Mouse (Mus musculus) cerebellum, adult 2 months (tissue): ENCODE results near the gene Fdps. TPM values are rescaled to one million over a fixed set of nuclear protein-coding genes. Genes with fewer than 3 reads are reported as not detected.

Experiments
- DNase-seq, 2 experiments: peaks; one replicate each; pipeline ENCODE4 v3.0.0; 2021
- H3K27ac ChIP-seq: fragments of 200-500 bp; 2 replicates; pipeline ENCODE4 v1.5.1; 2012; ENCODE audit warnings: low read length, control low read depth, inconsistent platforms; ENCODE audit not compliant: insufficient read depth
- H3K27me3 ChIP-seq: fragments of 200-500 bp; 2 replicates; pipeline ENCODE4 v1.6.1; 2012; ENCODE audit warnings: inconsistent platforms, mild to moderate bottlenecking, low read length, moderate library complexity; ENCODE audit not compliant: control insufficient read depth, insufficient read depth
- H3K4me1 ChIP-seq: fragments of 200-500 bp; 2 replicates; pipeline ENCODE4 v1.6.1; 2011; ENCODE audit warnings: low read length; ENCODE audit not compliant: control insufficient read depth, insufficient read depth
- H3K4me3 ChIP-seq: fragments of 200-500 bp; replicated peaks from 2 replicates; pipeline ENCODE3; 2011; ENCODE audit warnings: mild to moderate bottlenecking, low read depth, low read length, control low read depth; ENCODE audit not compliant: insufficient read depth
- CTCF ChIP-seq: fragments of 200-500 bp; IDR thresholded peaks from 2 replicates; pipeline ENCODE4 v1.5.1; 2011; ENCODE audit warnings: low read depth, mild to moderate bottlenecking, control low read depth, low read length, moderate library complexity, borderline replicate concordance; ENCODE audit not compliant: insufficient read depth
- POLR2A ChIP-seq: fragments of 200-500 bp; IDR thresholded peaks from 2 replicates; pipeline ENCODE4 v1.6.1; 2011; ENCODE audit warnings: low read length, control low read depth, borderline replicate concordance; ENCODE audit not compliant: insufficient read depth
- WGBS: fragments of 180-500 bp; shearing (Covaris S2); methylation state at CpG from one replicate; pipeline ENCODE4 v1.1.7; 2018; 5-methylcytosine and 5-hydroxymethylcytosine counted together
- polyA plus RNA-seq: library from polyadenylated mRNA; depleted of rRNA; stranded (reverse); fragments of >200 nt; gene quantifications from 2 replicates; pipeline ENCODE4 v1.2.3, GENCODE M21; 2012; rRNA removed

Gene Fdps
- polyA plus RNA-seq, 1 experiment, result 113 TPM

GRCm38 (mm10) chr3:89061696-89062095, 40.1 kb downstream of the Fdps start:
- DNase-seq, result no peak
- 62% methylated on average over 3 of the region's 3 CpGs for WGBS
- no peak for TF ChIP-seq CTCF
- TF ChIP-seq POLR2A, result no peak

GRCm38 (mm10) chr3:89058783-89059182, 43.0 kb downstream of the Fdps start:
- no peaks in the 10 kb centered on the region for H3K27me3 ChIP-seq
- H3K27ac ChIP-seq, result no peak overlapping the region
- H3K4me3 ChIP-seq, result no peak overlapping the region
- DNase-seq, result peak; percentile 11 to 38
- WGBS, result 75% methylated on average over 3 of the region's 3 CpGs
- TF ChIP-seq POLR2A (no peak), CTCF (peak; percentile 70)
- H3K4me1 ChIP-seq, result no peaks in the 10 kb centered on the region

More at GRCm38 (mm10) chr3:89061696-89062095, 40.1 kb downstream of the Fdps start:
- Histone ChIP-seq H3K4me1 (no peaks in the 10 kb centered on the region), H3K4me3 (no peak overlapping the region), H3K27me3 (no peaks in the 10 kb centered on the region), H3K27ac (no peak overlapping the region)

- DNase-seq, result no peak
- Histone ChIP-seq H3K27ac (no peak overlapping the region), H3K4me3 (no peak overlapping the region), H3K27me3 (no peaks in the 10 kb centered on the region), H3K4me1 (no peaks in the 10 kb centered on the region)
- TF ChIP-seq CTCF (no peak), POLR2A (no peak)
- WGBS, result 84% methylated on average over 9 of the region's 9 CpGs
These were observed 43.4 kb downstream of the Fdps start for GRCm38 (mm10) chr3:89058361-89058760.

Other genes starting within 250 kb of the Fdps start
- 37.0 and 38.3 TPM in 2 replicates for gene Msto1, start 188.0 kb downstream of the Fdps start, polyA plus RNA-seq
- gene Ash1l, start 151.3 kb downstream of the Fdps start, polyA plus RNA-seq, result 32.2 and 32.7 TPM in 2 replicates
- gene Dap3, start 150.8 kb downstream of the Fdps start, polyA plus RNA-seq, result 125 and 131 TPM in 2 replicates
- gene Rusc1, start 8.6 kb downstream of the Fdps start, polyA plus RNA-seq, result 164 and 169 TPM in 2 replicates
- 0.03 TPM in 1 of 2 replicates, not detected in the other for gene Gm43738, start 860 bp downstream of the Fdps start, polyA plus RNA-seq
- gene Pklr, start 34.2 kb upstream of the Fdps start, polyA plus RNA-seq, result 0.03 and 0.07 TPM in 2 replicates
- 13.0 and 14.6 TPM in 2 replicates for gene Hcn3, start 58.2 kb upstream of the Fdps start, polyA plus RNA-seq
- gene Clk2, start 62.8 kb upstream of the Fdps start, polyA plus RNA-seq, result 75.5 and 80.2 TPM in 2 replicates
- 109 and 121 TPM in 2 replicates for gene Scamp3, start 75.5 kb upstream of the Fdps start, polyA plus RNA-seq
- gene Fam189b, start 81.2 kb upstream of the Fdps start, polyA plus RNA-seq, result 86.8 and 97.7 TPM in 2 replicates
- 69.2 and 69.8 TPM in 2 replicates for gene Gba, start 101.0 kb upstream of the Fdps start, polyA plus RNA-seq
- gene Thbs3, start 113.2 kb upstream of the Fdps start, polyA plus RNA-seq, result 23.8 and 24.2 TPM in 2 replicates
- 153 and 167 TPM in 2 replicates for gene Mtx1, start 125.1 kb upstream of the Fdps start, polyA plus RNA-seq
- gene Muc1, start 127.1 kb upstream of the Fdps start, polyA plus RNA-seq, result 0.55 and 0.69 TPM in 2 replicates
- gene Krtcap2, start 144.0 kb upstream of the Fdps start, polyA plus RNA-seq, result 80.4 and 82.9 TPM in 2 replicates
- 49.8 and 58.5 TPM in 2 replicates for gene Trim46, start 144.3 kb upstream of the Fdps start, polyA plus RNA-seq
- gene Dpm3, start 157.4 kb upstream of the Fdps start, polyA plus RNA-seq, result 212 and 218 TPM in 2 replicates
- gene Slc50a1, start 168.6 kb upstream of the Fdps start, polyA plus RNA-seq, result 122 and 127 TPM in 2 replicates
- gene Efna1, start 179.2 kb upstream of the Fdps start, polyA plus RNA-seq, result 14.2 and 14.7 TPM in 2 replicates
- gene Efna3, start 221.0 kb upstream of the Fdps start, polyA plus RNA-seq, result 31.9 and 37.0 TPM in 2 replicates
- 0.36 and 0.64 TPM in 2 replicates for gene Efna4, start 236.1 kb upstream of the Fdps start, polyA plus RNA-seq
- gene Adam15, start 248.0 kb upstream of the Fdps start, polyA plus RNA-seq, result 142 and 147 TPM in 2 replicates